Mouse (Mus musculus) retina, postnatal 7 days (tissue): ENCODE results near the gene Nr1h2.

ENCODE experiments used
- DNase-seq: peaks from one replicate; pipeline ENCODE4 v3.0.0-alpha.2; 2012; ENCODE audit warnings: low read depth, low spot score

Gene Nr1h2

DNA sequence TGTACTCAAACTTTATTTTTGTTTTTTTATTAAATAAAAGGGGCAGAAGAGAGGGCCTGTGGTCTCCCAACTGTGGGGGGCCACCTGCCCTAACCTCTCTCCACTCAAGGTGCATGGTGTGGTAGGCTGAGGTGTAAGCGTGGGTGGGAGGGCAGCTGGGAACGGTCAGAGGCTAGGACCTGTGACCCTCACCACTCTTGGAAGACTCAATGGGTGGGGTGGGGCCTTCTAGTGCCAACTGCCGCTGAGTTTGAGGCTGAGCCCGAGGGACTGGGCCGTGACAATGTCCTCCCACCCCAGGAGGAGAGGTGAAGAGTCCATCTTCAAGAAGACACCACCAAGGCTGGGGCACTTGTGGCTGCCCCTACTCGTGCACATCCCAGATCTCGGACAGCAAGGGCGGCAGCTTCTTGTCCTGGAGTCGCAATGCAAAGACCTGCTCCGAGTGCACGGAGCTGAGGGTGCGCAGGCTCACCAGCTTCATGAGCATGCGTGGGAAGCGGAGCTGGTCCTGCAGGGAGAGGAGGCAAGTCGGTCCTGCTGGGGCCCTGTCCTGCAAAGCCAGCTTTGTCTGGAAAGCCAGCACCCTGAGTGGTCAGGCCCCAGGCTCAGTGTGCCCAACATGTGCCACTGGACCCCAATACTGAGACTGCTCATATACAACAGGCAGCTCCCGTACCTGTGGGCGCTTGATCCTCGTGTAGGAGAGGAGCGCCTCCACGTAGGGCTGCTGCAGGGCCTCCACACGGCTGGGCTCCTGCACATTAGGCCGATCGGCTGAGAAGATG is 3.9 kb downstream of the Nr1h2 start:
- no peak for DNase-seq

DNA sequence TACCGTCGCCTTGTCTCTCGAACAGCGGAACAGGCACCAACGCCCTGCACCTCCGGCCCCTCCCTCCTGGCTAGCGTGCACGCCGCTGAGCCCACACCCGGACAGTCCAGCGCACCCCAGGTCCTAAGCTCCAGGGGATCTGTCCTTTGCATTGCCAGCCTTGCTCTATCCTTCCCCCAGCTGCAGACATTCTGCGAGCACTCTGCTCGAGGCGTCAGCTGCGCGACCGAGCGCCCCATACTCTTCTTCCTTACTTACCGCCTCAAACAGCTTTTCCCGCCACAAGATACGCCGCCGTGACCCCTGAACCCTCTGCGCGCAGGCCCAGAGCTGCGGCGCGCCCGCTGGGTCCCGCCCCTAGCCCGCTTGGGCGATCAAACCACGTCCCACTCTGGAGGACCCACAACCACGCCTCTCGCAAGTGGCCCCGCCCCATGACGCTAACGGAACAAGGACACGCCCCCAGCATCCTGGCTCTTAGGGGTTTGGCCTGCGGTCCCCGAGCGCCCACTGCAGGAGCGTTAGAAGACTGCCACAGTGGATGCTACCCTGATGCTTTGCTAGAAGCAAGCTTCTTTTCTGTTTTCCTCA is 5.2 kb downstream of the Nr1h2 start, which contains the start of gene Pold1:
Gene Pold1, minus strand, starts transcription at position 353 of the 591 bp plus-strand sequence.
- peak; percentile 100 for DNase-seq

- no peak for DNase-seq
Observed at GRCm38 (mm10) chr7:44547725-44548124, 6.0 kb downstream of the Nr1h2 start.

- DNase-seq, result no peak
Observed at GRCm38 (mm10) chr7:44547041-44547440, 6.7 kb downstream of the Nr1h2 start.

DNA sequence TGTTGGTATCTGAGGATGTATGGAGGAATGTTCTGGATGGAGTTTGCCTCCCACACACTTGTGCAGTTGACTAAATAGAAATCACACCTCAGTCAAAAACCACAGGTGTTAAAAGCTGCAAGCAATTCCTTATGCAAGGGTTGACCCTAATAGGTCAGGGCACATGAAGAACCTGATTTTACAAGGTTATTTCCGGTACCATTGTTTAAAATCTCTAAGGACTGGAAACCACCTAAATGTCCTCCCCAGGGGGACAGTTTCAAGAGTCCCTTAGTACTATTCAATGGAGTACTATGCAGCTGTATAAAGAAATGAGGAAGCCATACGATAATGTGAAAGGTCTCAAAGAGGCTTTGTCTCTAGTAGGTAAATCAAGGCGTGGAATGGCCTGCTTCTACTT is 7.5 kb downstream of the Nr1h2 start:
- DNase-seq, result no peak

DNA sequence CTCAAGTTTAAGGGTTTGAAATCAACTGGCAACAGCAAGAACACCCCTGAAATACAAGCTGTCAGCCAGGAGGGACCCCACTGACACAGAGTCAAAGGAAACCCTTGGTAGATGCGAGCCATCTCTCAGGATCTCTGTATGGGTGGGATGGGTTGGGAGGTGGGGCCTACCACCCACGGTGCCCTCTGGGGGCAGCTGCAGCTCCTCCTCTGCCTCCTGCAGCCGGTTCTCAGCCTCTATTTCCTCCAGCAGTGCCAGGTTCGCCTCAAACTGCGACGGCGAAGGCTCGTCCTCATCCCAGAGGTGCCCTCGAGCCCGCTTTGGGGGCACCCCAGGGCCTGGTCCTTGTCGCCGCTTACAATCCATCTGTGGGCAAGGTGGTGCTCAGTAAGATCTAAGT is 10.7 kb downstream of the Nr1h2 start:
- no peak for DNase-seq

- no peak for DNase-seq
Observed at GRCm38 (mm10) chr7:44542555-44542954, 11.2 kb downstream of the Nr1h2 start.

DNA sequence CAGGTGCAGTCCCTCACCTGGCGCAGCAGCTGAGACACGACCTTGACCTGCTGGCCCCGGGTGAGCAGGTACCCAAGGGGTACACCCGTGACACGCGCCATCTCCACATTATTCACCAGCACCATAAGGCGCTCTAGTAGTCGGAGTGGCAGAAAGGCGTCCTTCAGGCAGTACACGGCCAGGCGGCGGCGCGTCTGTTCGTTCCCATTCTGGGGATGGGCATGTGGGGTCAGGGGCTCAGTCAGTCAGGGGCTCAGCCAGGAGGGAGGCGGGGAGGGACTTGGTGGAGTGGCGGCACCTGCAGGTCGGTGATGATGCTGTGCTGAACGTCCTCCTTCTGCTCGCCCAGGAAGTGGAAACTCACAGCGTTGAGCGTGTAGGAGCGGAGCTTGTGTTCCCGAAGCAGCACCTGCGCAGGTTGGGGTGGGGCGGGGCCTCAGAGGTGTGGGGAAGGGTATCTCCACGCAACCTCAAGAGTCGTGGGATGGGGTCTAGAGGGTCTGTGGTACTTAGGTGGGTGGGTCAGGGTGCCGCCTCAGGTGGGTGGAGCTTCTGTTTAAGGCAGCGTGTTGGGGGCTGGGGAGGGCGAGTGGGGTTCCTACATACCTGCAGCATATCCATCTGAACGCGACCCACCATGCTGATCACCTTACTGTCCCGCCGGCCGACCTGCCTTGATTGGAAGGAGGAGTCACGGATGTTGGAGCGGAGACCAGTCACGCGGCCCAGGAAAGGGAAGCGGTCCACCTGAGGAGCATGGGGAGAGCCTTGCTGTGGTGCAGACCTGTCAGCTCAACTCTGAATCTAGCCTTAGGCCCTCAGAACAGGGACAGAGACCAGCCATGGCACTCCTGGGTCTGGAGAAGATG is 14.8 kb downstream of the Nr1h2 start:
- DNase-seq, result no peak

GRCm38 (mm10) chr7:44537496-44537895 is 16.3 kb downstream of the Nr1h2 start:
- no peak for DNase-seq

DNA sequence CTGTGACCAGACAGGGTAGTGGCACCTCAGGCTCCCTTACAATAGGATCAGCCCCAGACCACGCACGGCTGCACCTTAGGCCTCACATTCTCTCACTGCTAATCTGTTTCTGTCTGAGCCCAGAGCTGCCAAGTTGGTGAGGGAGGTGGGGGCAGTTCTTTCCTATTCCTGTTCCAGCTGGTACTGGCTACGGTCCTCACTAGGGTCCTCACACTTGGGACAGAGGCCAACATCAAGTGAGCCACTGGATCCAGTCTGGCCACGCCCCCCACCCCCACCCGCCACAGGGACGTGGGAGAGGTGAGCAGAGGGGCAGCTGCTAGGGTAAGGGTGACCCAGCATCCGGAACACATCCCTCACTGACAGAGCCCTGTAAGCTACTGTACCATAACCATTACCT is 16.7 kb downstream of the Nr1h2 start:
- DNase-seq, result no peak

GRCm38 (mm10) chr7:44536590-44536968 is 17.2 kb downstream of the Nr1h2 start:
- DNase-seq, result no peak

- DNase-seq, result no peak
Observed at GRCm38 (mm10) chr7:44535657-44536589, 17.8 kb downstream of the Nr1h2 start.

- no peak for DNase-seq
Observed at GRCm38 (mm10) chr7:44534656-44535441, 18.9 kb downstream of the Nr1h2 start.

- DNase-seq, result no peak
Observed at GRCm38 (mm10) chr7:44534242-44534641, 19.5 kb downstream of the Nr1h2 start.

- DNase-seq, result no peak
Observed at GRCm38 (mm10) chr7:44533746-44534045, 20.1 kb downstream of the Nr1h2 start.

DNA sequence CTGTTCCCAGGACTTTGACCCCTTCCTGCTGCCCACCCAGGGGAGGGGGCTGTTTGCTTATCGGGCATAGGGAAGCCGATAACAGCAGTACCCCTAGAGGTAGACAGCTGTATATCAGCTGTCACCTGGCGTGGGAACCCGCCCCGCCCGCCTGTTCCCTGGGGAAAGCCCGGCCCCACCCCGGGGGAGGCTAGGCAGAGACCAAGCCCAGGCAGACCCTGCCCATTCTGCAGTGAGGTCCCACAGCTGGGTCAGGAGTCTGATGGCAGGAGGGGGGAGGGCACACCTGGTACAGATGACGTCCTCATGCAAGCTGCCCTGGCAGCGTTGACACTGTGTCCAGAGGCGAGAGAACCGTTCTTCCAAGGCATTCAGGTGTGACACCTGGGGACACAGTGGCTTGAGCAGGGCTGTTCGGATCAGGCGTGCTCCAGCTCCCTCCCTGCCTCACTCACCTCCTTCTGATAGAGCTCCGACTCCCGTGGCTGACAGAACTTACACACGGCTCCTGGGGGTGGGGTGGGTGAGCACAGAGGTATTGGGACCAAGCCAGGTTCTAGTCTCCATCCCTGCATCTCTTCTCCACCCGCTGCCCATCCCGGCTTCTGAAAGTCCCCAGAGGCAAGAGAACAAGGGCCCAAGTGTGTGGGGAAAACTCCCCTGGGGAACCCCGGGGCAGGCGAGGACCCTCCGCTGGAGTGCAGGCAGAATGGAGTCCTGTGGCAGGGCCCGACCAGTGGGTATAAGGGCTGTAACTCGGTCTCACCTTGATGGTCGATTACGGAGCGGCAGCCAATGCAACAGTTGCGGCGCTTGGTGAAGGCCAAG is 20.6 kb downstream of the Nr1h2 start:
- DNase-seq, result no peak

- DNase-seq, result no peak
Observed at GRCm38 (mm10) chr7:44531946-44532732, 21.6 kb downstream of the Nr1h2 start, which contains the start of gene Spib. TSS of gene Spib (minus strand) at chr7:44532071.

DNA sequence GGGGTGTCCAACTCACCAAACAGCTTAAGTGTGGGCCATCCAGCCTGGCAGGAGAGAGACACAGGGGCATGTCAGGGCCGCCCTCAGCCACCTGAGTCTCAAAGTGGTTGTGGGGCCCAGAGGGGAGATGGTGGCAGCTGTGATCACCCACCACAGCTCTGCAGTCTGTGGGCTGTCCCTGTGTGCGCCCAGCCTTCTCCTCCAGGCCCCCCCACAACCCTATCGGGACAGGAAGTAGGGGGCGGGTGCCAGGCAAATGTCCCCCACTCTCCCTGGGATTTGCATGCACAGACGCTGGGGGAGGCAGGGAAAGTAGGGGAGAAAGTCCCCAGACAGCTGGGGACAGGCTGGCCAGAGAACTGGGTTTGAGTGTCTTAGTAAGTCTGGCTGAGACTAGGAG is 22.5 kb downstream of the Nr1h2 start:
- no peak for DNase-seq

- no peak for DNase-seq
Observed at GRCm38 (mm10) chr7:44530507-44530906, 23.2 kb downstream of the Nr1h2 start.
